Mouse (Mus musculus): ENCODE data around the gene Gga3. TPM values are rescaled to one million over a fixed set of nuclear protein-coding genes. Genes with fewer than 3 reads are reported as not detected.

The Gga3 gene
- total and polyA plus RNA-seq, 3 experiments = 7.7 to 39.8 (median 18.7) TPM

- dilution Hi-C loops (cut with MboI; ENCODE audit: extremely low pct_ligation_motif_present, extremely low pct_unique_long_range_greater_than_20kb, low sequenced_read_pairs) = no loop called here
- peaks cover 14% of the 10 kb centered on the region for H3K79me2 ChIP-seq (replicated peaks; ENCODE audit: control insufficient read depth, extremely low read depth, insufficient read depth, poor library complexity, severe bottlenecking)
- peak overlapping the region; percentile 45 for H3K4me2 ChIP-seq (ENCODE audit: insufficient read depth, low read depth, poor library complexity, severe bottlenecking)
- in situ Hi-C loops (cut with MboI; ENCODE audit: low pct_ligation_motif_present, low pct_unique_long_range_greater_than_20kb, low sequenced_read_pairs) = loop anchor here (25.0 kb wide), 1 partner anchor 781 kb away; the partner anchor contains the start of gene Rnf157
- H3K27ac ChIP-seq (ENCODE audit: insufficient read depth, low read depth) = peak overlapping the region; percentile 98
- H3K36me3 ChIP-seq (replicated peaks in 1 of 2; ENCODE audit: control insufficient read depth in 1 of 2, insufficient read depth in 1 of 2, low read length in 1 of 2) = no peaks in the 10 kb centered on the region
- no peak for TF ChIP-seq UBTF (IDR thresholded peaks at IDR 0.05; ENCODE audit: low read depth, low read length)
- no peak for TF ChIP-seq USF1 (IDR thresholded peaks at IDR 0.05; ENCODE audit: low read depth, low read length)
- no peak for TF ChIP-seq GABPA (IDR thresholded peaks at IDR 0.05; ENCODE audit: insufficient replicate concordance, low read depth, low read length)
- TF ChIP-seq SIN3A (IDR thresholded peaks at IDR 0.05; ENCODE audit: low read length) = no peak
- TF ChIP-seq NRF1 (IDR thresholded peaks at IDR 0.05; ENCODE audit: low read depth, low read length) = no peak
- no peak for TF ChIP-seq E2F4 (IDR thresholded peaks at IDR 0.05; ENCODE audit: insufficient replicate concordance, low read depth, low read length)
- peak; percentile 50; the same call in 1 of the 2 replicates for TF ChIP-seq IRF4 (IDR thresholded peaks at IDR 0.05; ENCODE audit: low read depth, low read length)
- peak; percentile 15; the same call in 1 of the 2 replicates for TF ChIP-seq ZC3H11A (IDR thresholded peaks at IDR 0.05; ENCODE audit: low read depth, low read length)
- no peak for TF ChIP-seq CHD1 (IDR thresholded peaks at IDR 0.05; ENCODE audit: low read depth, low read length)
- TF ChIP-seq MYC (IDR thresholded peaks at IDR 0.05; ENCODE audit: low read depth, low read length) = 0 out of 2 replicates have a peak, but pooled peaks have one; percentile 24
- TF ChIP-seq RCOR1 (conservative IDR thresholded peaks at IDR 0.05; ENCODE audit: low read depth, low read length) = 0 out of 2 replicates have a peak, but pooled peaks have one; percentile 45
- no peak; the same call in 1 of the 2 replicates for TF ChIP-seq MAZ (IDR thresholded peaks at IDR 0.05; ENCODE audit: low read depth, low read length)
- TF ChIP-seq CTCF (conservative IDR thresholded peaks at IDR 0.05 in 1 of 2, IDR thresholded peaks at IDR 0.05 in 1 of 2; ENCODE audit: low read depth in 2 of 2, low read length in 2 of 2) = peak; percentile 73 to 74
- TF ChIP-seq JUN (IDR thresholded peaks at IDR 0.05; ENCODE audit: insufficient read depth, low read depth, low read length) = no peak
- no peak for TF ChIP-seq EP300 (IDR thresholded peaks at IDR 0.05; ENCODE audit: low read length)
- TF ChIP-seq JUND (conservative IDR thresholded peaks at IDR 0.05; ENCODE audit: low read depth, low read length) = no peak; the same call in 1 of the 2 replicates
- TF ChIP-seq USF2 (conservative IDR thresholded peaks at IDR 0.05; ENCODE audit: low read depth, low read length) = no peak
- TF ChIP-seq POLR2A (IDR thresholded peaks at IDR 0.05; ENCODE audit: low read depth, low read length) = no peak; the same call in 1 of the 2 replicates
- no peak for TF ChIP-seq MXI1 (IDR thresholded peaks at IDR 0.05; ENCODE audit: low read depth, low read length)
- no peak for TF ChIP-seq TBP (conservative IDR thresholded peaks at IDR 0.05; ENCODE audit: low read depth, low read length)
- TF ChIP-seq POLR2AphosphoS2 (IDR thresholded peaks at IDR 0.05; ENCODE audit: low read depth, low read length) = no peak; the same call in 1 of the 2 replicates
- TF ChIP-seq MEF2A (IDR thresholded peaks at IDR 0.05; ENCODE audit: borderline replicate concordance, low read depth, low read length) = 0 out of 2 replicates have a peak, but pooled peaks have one; percentile 40
- no peak for TF ChIP-seq ZNF384 (IDR thresholded peaks at IDR 0.05; ENCODE audit: low read depth, low read length)
- TF ChIP-seq ZKSCAN1 (IDR thresholded peaks at IDR 0.05; ENCODE audit: borderline replicate concordance, low read depth, low read length) = no peak
- TF ChIP-seq ETS1 (conservative IDR thresholded peaks at IDR 0.05; ENCODE audit: low read depth, low read length) = no peak
- TF ChIP-seq ELF1 (IDR thresholded peaks at IDR 0.05; ENCODE audit: low read depth, low read length) = no peak
- no peak for TF ChIP-seq CHD2 (IDR thresholded peaks at IDR 0.05; ENCODE audit: low read length)
- no peak; the same call in 1 of the 2 replicates for TF ChIP-seq HCFC1 (IDR thresholded peaks at IDR 0.05; ENCODE audit: low read depth, low read length)
- peak; percentile 67 for TF ChIP-seq RAD21 (IDR thresholded peaks at IDR 0.05; ENCODE audit: low read depth, low read length)
- TF ChIP-seq SMC3 (IDR thresholded peaks at IDR 0.05; ENCODE audit: low read depth, low read length) = peak; percentile 65
- 0 out of 2 replicates have a peak, but pooled peaks have one; percentile 10 for TF ChIP-seq MAX (IDR thresholded peaks at IDR 0.05; ENCODE audit: low read length)
- TF ChIP-seq NELFE (IDR thresholded peaks at IDR 0.05; ENCODE audit: low read depth, low read length) = 0 out of 2 replicates have a peak, but pooled peaks have one; percentile 50
- TF ChIP-seq MAFK (IDR thresholded peaks at IDR 0.05; ENCODE audit: insufficient replicate concordance, low read length) = no peak
- no peak for TF ChIP-seq ZMIZ1 (IDR thresholded peaks at IDR 0.05; ENCODE audit: low read depth, low read length)
- no peaks in the 10 kb centered on the region for H3K9me3 ChIP-seq (replicated peaks; ENCODE audit: low read length)
- DNase-seq (ENCODE audit: extremely low read depth) = peak; percentile 84
- no peaks in the 10 kb centered on the region for H3K27me3 ChIP-seq (replicated peaks)
- peak overlapping the region; percentile 22 to 38 (median 36) for H3K4me3 ChIP-seq (replicated peaks in 1 of 3; ENCODE audit: low read depth in 2 of 3, low read length in 2 of 3, poor library complexity in 1 of 3)
- H3K4me1 ChIP-seq (ENCODE audit: control insufficient read depth in 1 of 2, insufficient read depth in 2 of 2) = peaks cover 31 to 56% of the 10 kb centered on the region in 2 experiments
- H3K9ac ChIP-seq (ENCODE audit: insufficient read depth, low read depth) = peak overlapping the region; percentile 70; the same call in 1 of the 2 replicates
Observed at GRCm38 (mm10) chr11:115631505-115631890, 27.6 kb upstream of the Gga3 start.
